Mouse (Mus musculus) urinary bladder, postnatal 4 days (tissue): ENCODE data around the gene Tpt1.
"Not testable (repeated sequence)": the region's sequence is repeated elsewhere in the genome, so short reads cannot be mapped to it uniquely, and the experiment has no call there.

ENCODE experiments used
- DNase-seq, 2 experiments: peaks; one replicate each; pipeline ENCODE4 v3.0.0; 2021 to 2022; ENCODE audit warnings: low spot score in 2 of 2

Gene Tpt1

DNA sequence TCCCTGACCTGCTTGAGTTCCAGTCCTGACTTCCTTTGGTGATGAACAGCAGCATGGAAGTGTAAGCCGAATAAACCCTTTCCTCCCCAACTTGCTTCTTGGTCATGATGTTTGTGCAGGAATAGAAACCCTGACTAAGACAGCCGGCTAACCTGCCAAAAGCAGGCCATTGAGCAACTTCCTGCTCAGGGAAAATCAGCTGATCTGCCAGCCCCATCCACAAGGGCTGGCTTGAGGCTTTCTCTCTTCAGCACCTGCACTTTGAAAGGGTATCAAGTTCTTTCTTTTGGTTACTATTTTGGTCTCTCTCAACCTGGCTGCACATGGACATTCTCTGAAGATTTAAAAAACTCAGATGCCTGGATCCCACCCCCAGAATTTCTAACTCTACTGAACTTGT lies 3.1 kb upstream of the Tpt1 start:
- not testable (repeated sequence) for DNase-seq

DNA sequence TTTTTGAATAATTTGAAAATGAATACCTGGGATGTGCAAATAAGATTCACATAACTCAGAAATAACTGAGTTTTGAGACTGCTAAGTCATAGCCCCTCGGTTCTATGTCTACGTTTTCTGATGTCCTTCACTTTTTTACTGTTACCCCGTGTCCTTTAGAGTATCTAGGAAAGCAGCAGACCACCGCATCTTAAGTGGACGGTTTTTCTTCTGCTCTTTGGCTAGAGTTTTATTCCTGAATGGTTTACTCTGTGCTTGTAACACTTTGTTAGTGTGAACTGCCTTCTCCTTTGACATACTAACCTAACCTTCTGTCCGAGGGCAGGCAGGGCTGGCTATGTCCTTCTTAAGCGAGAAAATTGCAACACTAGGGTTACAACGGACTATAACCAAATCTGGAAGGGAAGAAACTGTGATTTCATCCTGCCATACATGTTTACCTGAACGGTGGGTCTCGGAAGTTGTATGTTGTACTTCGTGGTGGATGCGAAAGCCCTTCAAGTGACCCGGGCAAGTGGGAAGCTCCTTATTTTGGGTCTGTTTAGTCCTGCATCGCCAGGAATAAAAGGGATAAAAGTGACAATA lies 690 bp upstream of the Tpt1 start:
- DNase-seq, result no peak

DNA sequence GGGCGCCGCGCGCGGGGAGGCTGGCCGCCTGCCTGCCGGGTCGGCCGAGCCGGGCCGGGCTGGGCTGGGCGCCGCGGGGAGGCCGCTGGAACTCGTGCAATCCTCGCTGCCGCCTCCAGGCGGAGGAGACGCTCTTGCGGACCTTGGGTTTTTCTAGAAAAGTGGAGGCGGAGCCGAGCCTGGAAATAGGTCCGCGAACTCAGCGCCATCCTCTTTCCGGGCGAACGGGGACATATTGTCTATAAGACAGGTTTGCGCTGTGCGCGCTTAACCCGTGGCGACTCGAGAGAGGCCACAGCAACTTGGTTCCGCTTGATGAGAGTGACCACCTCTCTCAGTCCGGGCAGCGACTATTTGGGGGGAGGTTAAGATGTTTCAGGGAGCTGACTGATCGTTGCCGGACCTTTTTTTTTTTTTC lies 814 bp downstream of the Tpt1 start:
- peak; percentile 88 to 91 for DNase-seq

DNA sequence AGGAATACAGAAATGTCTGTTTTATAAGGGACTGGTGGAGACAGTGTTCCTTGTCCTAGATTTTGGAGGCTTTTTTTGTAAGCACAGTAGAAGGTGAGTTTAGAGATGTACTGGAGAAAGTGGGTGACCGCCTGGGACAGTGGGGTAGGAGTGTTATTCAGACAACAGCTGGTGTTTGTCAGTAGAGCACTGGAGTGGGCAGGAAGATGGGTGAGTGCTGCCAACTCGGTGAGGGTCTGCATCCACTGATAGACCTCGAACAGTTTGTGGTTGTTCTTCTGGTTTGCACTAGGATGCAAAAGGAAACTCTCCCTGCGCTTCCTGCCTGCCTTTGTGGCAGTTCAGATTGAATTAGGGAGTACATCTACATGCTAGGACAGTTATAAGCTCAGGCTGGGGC lies 2.8 kb downstream of the Tpt1 start:
- DNase-seq, result no peak

DNA sequence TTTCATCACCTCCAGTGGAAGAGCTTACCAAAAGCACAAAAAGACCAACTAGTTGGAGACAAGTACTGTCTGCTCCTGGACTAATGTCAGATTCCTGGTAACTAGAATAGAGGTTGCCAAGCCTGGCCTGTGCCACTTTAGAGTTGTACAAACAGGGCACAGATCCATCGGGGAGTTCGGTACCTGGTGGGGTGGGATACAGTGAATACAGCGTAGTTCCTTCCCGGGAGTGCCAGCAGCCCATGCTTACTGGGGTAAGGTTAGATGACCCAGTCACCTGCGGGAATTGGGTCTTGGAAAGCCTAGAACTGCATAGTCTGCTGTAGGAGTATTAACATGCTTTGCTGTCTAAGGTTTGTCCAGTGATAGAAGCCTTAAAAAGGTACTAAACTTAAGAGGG lies 3.6 kb downstream of the Tpt1 start:
- DNase-seq, result no peak

DNA sequence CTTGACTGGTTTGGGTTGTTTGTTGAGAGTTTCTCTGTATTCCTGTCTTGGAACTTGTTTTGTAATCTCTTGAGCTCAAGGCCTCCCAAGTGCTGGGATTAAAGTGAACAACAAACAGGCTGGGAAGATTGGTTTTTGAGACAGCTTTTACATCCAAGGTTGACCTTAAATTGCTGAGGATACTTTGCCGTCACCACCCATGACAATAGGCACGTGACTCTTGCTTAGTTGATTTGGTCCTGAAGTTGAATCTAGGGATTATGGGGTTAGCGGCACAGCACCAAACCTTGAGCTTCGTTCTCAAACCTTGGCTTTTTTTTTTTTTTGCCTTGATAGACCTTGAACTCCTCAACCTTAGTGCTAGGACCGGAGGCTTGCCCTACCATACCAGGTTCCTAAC lies 4.3 kb downstream of the Tpt1 start:
- DNase-seq, result no peak

DNA sequence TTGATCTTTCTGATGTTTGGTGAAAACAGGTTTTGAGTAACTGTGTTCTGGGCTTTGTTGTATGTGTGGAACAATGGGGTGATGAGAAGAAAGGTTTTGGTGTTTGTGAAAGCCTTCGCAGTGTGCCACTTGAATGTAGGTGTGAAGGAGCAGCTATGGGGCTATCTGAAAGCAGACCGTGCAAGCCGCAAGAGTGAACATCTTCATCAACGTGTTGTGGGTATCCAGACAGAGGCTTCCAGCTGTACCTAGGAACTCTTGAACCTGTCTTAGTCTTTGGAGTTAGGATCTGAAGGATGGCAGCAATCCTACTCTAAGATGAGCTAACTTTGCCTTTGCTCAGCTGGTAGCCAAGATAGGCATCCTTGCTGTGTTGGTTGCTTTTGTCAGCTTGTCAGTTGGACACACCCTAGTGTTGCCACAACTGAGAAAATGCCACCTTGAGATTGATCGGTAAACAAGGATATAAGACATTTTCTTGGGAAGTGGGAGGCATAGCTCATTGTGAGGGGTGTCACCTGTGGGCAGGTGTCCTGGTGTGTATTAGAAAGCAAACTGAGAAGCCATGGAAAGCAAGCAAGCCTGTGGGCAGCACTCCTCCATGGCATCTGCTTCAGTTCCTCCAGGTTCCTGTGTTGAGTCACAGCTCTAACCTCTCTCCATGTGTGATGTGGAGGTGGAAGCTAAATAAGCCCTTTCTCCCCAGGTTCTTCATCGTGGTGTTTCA lies 5.1 kb downstream of the Tpt1 start:
- DNase-seq, result no peak

DNA sequence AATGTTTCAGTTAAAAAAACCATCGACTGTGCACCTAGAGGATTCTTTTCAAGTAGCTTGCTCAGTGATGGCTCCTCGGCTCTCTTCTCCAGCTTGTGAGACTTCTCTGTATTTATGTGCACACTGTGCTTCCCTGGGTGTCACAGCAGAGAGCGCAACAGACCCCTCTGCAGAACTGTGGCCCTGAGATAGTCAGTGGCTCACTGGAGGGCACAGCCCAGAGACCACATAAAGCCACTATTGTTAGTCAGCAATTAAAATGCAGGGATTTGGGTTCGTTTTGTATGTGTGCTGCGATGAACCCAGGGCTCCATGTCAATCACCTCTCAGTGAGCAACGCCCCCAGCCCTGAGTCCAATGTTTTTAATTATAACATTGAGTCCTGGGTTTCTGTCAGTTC lies 5.9 kb downstream of the Tpt1 start:
- no peak for DNase-seq

DNA sequence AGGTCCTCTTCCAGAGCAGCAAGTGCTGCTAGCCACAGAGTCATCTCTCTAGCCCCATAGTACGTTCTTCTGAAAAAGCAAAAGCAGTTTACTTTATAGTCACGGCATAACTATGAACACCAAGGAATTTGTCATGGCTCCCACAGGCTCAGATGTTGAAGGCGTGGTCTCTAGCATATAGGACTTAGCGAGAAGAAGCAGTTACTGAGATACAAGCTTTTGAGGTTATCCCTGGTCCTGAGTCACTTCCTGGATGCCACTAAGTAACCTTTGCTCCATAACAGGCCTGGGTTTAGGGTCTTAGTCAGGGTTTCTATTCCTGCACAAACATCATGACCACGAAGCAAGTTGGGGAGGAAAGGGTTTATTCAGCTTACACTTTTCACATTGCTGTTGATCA lies 7.1 kb downstream of the Tpt1 start:
- no peak for DNase-seq

DNA sequence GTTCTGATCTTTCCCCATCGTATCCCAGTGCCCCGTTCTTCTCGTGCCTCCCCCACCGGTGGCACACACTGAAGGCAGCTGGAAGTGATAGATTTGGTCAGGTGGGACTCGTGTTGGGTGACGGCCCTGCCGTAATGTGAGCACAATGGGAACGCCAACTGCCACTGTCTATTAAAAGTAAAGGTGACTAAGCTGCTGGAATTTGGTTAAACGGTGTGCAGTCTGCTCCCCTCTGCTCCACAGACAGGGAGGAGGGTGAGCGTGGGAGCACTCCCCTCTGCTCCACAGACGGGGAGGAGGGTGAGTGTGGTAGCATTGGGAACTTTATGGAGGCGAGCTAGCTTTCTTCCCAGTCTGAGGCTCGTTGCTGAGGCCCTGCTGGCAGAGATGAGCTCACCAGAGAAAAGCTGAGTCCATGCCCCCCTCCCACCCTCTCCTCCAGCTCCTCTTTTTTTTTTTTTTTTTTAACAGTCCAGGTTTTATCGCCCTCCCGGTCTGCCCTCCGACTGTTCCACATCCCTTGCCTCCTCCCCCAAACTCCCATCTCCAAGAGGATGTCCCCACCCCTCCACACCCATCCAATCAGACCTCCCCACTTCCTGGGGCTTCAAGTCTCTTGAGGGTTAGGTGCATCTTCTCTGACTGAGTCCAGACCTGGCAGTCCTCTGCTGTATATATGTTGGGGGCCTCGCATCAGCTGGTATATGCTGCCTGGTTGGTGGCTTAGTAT lies 10.5 kb downstream of the Tpt1 start:
- no peak for DNase-seq

DNA sequence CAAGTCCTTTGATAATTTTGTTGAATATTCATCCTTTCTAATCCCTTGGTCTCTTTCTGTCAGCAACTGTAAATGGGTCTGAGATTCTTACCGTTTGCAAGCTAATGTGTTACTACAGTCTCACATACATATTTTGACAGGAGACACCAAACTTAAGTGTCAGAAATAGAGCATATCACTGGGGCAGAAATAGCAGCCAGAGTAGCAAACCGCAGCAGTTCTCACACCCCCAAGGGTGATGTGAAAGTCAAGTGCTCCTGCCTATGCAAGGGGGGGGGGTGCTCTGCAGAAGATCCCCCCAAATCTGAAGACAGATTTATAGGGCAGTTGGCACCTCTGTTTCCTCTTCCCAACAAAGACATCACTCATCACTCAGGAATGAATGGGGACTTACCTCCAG lies 13.3 kb downstream of the Tpt1 start:
- no peak for DNase-seq

DNA sequence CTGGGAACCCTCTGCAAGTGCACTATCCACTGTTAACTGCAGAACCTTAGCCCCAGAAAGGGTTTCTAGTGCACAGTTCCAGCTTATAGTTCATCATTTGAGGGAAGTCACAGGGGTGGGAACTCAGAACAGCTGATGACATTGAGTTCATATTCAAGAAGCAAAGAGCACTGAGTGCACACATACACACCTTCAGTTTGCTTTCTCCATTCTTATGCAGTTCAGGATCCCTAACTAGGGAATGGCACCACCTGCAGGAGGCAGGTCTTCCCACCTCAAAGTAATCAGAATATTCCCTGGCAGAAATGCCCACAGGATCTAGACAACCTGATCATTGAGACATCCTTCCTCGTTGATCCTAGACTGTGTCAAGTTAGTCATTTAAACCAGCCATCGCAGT lies 14.7 kb downstream of the Tpt1 start:
- no peak for DNase-seq

DNA sequence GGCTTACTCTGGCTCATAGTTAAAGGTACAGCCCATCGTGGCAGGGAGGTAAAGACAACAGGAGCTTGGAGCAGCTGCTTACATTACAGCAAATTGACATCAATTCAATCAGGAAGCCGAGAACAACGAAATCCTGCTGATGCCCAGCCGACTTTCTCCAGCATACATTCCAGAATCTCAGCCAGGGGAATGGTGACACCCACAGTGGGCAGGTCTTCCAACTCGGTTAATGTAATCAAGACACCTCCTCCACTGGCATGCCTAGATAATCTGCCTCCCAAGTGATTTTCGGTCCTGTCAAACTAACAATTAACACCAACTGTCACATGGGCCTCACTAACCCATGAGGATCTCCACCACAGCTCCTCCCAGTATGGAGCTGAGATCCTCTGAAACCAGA lies 17.8 kb downstream of the Tpt1 start:
- no peak for DNase-seq

DNA sequence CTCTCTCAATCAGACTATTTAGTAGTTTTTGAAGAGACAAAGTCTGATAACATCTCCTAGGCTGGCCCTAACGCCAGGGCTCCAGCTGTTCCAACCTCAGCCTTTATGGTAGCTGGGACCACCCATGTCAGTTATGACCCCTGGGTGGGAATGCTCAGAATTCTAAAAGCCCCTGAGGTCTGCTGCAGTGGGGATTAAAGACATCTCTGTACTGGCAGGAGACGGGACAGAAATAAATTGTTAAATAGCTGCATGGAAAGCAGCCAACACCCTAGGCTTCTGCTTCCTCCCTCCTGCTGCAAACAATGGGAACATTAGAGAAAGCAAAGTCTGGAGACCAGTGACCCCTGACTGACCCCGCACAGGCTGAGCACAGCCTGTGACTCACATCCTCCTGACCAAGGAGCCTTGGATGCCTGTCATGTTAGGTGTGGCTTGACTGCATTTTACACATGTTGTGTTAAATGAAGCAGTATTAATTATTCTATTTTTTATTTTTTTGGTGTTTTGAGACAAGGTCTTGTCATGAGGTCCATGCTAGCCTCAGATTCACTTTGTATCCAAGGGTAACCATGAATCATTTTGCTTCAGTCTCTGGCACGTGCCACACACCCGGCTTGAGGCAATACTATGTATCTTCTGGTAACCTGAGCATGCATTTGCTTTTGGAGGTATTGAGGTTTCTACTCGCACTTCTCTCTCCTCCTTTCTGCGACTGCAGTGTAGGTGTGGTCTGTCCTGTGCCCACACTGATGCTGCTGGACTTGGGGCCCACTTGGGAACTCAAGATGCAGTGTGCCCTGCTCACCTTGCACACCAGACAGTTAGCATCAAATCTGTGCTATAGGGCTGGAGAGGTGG lies 18.9 kb downstream of the Tpt1 start:
- DNase-seq, result peak; percentile 67 to 70

DNA sequence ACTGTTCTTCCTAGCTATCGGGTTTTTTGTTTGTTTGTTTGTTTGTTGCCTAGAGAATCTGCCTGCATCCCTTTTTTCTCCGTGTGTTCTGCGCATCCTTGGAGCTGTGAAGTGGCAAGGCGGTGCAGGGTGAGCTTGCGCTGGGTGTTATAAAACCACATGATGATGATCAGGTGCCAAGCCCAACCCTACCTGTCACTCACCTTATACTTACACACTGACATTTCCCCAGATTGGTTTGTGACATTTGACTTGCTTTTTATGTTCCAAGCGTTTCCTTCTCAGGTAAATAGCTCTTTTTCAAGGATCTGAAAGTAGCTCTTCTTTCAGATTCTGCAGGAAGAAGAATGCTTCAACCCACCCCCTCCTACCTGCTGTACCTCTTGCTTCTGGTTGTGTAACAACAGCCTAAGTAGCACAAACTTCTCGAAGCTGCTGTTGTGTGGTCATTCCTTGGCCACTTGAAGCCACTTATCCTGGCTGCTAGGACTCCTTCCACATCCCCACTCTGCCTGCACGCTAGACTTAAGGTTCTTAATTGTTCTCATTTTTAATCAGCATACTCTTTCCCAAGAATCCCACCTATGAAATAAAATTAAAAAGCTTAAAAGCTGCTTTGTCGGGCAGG lies 21.9 kb downstream of the Tpt1 start:
- no peak for DNase-seq

DNA sequence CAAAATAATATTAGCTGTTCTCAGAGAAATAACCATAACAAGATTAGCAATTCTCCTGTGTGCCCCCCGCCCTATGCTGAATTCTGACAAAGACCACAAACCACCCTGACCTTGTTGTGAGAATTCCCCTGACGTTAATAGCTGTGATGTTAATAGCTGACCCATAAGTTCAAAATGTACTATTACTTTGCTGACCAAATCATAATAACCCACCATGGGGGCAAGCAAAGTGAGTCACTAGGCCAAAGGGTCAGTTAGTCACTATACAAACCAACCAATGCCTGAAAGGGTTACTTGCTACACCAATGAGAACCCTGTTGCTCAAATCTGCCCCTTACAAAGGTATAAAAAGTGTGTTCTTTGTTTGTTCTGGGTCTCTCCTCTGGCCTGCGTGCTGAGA lies 23.1 kb downstream of the Tpt1 start:
- not testable (repeated sequence) for DNase-seq

DNA sequence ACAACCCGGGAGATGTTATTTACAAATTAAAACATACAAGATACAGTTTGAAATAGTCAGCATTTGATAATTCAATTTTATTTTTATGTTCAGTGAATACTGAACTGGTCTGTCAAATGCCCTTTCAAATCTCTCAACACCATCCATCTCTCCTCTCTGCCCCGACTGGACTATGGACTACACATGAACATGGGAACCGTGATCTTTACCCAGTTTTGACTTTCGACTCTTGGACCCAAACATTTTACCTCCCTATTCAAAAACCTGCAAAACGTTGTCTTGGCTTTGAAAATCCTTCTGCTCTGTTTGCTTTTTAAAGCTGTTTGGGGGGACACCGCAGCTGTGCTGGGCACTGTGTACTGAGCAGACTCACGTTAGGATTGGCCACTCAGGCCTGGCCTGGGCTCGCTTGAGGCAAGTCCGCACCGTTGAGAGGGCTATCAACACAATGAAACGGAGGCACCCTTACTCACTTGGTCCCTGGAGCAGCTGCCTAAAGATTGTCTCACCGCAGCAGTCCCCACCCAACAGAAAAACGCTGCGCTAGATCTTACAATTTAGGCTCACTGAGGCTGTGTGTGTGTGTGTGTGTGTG lies 25.0 kb downstream of the Tpt1 start:
- DNase-seq, result no peak

DNA sequence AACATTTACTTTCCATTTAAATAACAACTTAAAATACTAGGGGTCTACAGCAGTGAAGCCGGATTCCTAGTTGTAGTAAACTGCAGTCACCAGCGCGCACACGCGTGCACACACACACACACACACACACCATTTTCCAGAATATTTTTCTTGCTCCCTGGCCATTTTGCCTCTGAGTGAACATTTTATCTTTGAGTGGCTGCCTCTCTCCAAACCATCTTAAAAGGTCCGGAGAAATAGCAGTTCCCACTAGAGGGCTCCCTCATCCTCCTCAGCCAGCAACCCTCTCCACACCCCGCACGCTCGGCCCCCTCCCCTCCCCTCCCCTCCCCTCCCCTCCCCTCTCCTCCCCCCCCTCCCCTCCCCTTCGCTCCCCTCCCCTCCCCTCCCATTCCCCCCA lies 25.7 kb downstream of the Tpt1 start:
- no peak for DNase-seq

DNA sequence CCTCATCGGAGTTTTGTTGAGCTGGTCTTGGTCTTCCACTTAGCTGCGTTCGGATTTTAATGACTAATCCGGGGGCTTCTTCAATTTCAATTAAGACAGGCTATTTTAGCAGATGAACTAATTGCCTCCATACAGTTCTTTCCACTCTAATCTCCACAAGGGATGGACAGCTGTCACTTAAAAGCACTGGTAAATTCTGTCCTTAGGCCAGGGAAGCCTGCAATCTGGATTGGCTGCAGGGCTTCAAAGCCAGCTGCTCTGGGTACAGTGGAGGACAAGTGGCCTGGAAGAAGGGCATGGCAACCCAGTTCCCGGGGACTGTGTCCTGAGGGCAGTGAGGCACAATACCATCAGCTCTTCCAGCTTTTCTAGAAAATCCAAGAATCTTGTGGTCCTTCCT lies 26.2 kb downstream of the Tpt1 start:
- DNase-seq, result no peak

DNA sequence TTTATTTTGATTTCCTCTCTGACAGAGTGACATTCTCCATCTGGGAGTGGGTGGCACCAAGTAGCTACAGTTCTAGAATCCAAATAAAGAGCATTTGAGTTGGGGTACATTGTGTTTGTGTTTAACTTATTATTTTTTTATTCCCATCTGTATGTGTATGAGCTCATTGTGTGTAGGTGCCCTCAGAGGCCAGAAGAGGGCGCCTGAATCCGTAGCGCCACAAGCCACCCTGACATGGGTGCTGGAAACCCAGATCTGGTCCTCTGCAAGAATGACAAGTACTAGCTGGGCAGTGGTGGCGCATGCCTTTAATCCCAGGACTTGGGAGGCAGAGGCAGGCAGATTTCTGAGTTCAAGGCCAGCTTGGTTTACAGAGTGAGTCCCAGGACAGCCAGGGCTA lies 26.9 kb downstream of the Tpt1 start:
- no peak for DNase-seq

DNA sequence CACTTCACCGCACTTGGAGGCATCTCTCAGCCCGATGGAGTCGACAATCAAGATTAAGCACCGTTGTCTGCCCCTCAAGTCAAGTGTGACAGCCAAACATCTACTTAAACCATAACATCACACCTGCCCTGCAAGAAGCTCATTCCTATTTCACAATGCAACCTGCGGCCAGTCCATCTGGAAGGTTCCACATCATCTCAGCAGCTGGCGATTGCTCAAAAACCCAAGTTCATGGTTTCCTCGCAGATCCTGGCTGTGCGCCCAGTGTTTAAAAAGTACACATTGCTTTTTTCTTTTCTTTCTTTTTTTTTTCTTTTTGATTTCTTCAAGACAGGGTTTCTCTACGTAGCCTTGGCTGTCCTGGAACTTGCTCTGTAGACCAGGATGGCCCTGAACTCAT lies 28.7 kb downstream of the Tpt1 start:
- peak in 1 of 2 experiments; percentile 28 for DNase-seq
